Mouse (Mus musculus) CH12.LX (cell line): ENCODE data around the gene Rfc4. TPM values are rescaled to one million over a fixed set of nuclear protein-coding genes. Genes with fewer than 3 reads are reported as not detected.

Experiments used
- DNase-seq: peaks from one replicate; pipeline ENCODE4 v3.0.0-alpha.2; 2013; ENCODE audit errors: extremely low read depth
- H3K27ac ChIP-seq: 2 replicates; pipeline ENCODE4 v1.5.1; 2012; ENCODE audit warnings: low read depth, mild to moderate bottlenecking, control low read depth, moderate library complexity; ENCODE audit not compliant: insufficient read depth
- H3K27me3 ChIP-seq: replicated peaks from 2 replicates; pipeline ENCODE3; 2012; ENCODE audit warnings: inconsistent platforms
- H3K36me3 ChIP-seq, 2 experiments: replicated peaks in 1 of 2; 2 replicates each; pipeline versions ENCODE3 to v1.6.1; 2012; ENCODE audit warnings: inconsistent platforms in 1 of 2, low read length in 1 of 2, mild to moderate bottlenecking in 1 of 2, mixed read lengths in 1 of 2, moderate library complexity in 1 of 2; ENCODE audit not compliant: control insufficient read depth in 1 of 2, insufficient read depth in 1 of 2
- H3K4me1 ChIP-seq, 2 experiments: 2 replicates each; pipeline ENCODE4 v1.6.1; 2012; ENCODE audit warnings: inconsistent platforms in 1 of 2, moderate library complexity in 1 of 2; ENCODE audit not compliant: insufficient read depth in 2 of 2, control insufficient read depth in 1 of 2
- H3K4me2 ChIP-seq: 2 replicates; pipeline ENCODE4 v1.6.1; 2012; ENCODE audit warnings: low read depth, mild to moderate bottlenecking, control low read depth; ENCODE audit not compliant: poor library complexity, insufficient read depth, severe bottlenecking
- H3K4me3 ChIP-seq, 3 experiments: fragments of 150-350 bp in 1 of 3; sonication (generic) in 1 of 3; replicated peaks in 1 of 3; 2 replicates each; pipeline versions ENCODE3 to v1.5.1; 2011 to 2012; ENCODE audit warnings: low read depth in 2 of 3, low read length in 2 of 3, mild to moderate bottlenecking in 2 of 3, moderate library complexity in 2 of 3, control low read depth in 1 of 3, improper control_type of control experiment in 1 of 3, inconsistent platforms in 1 of 3, mixed read lengths in 1 of 3; ENCODE audit not compliant: poor library complexity in 1 of 3
- H3K79me2 ChIP-seq: replicated peaks from 2 replicates; pipeline ENCODE4 v1.6.1; 2012; ENCODE audit warnings: mild to moderate bottlenecking, moderate library complexity; ENCODE audit not compliant: control insufficient read depth, poor library complexity, insufficient read depth, severe bottlenecking; ENCODE audit errors: extremely low read depth
- H3K9ac ChIP-seq: 2 replicates; pipeline ENCODE4 v1.6.1; 2012; ENCODE audit warnings: low read depth, mild to moderate bottlenecking, control low read depth, moderate library complexity; ENCODE audit not compliant: insufficient read depth
- H3K9me3 ChIP-seq: replicated peaks from 2 replicates; pipeline ENCODE3; 2012; ENCODE audit warnings: low read length, inconsistent platforms, mixed read lengths
- BHLHE40 ChIP-seq: IDR thresholded peaks from 2 replicates; pipeline ENCODE4 v1.6.1; 2011; ENCODE audit warnings: mild to moderate bottlenecking, low read depth, low read length, improper control_type of control experiment
- EP300 ChIP-seq: IDR thresholded peaks from 2 replicates; pipeline ENCODE4 v1.6.1; 2011; ENCODE audit warnings: low read length, improper control_type of control experiment
- ETS1 ChIP-seq: conservative IDR thresholded peaks from 2 replicates; pipeline ENCODE4 v1.6.1; 2012; ENCODE audit warnings: low read depth, mild to moderate bottlenecking, inconsistent platforms, low read length, improper control_type of control experiment, moderate library complexity
- IRF4 ChIP-seq: IDR thresholded peaks from 2 replicates; pipeline ENCODE4 v1.6.1; 2014; ENCODE audit warnings: low read depth, mild to moderate bottlenecking, inconsistent platforms, low read length, improper control_type of control experiment
- JUND ChIP-seq: conservative IDR thresholded peaks from 2 replicates; pipeline ENCODE4 v1.6.1; 2011; ENCODE audit warnings: low read depth, low read length, improper control_type of control experiment
- KAT2A ChIP-seq: IDR thresholded peaks from 2 replicates; pipeline ENCODE4 v1.6.1; 2012; ENCODE audit warnings: low read length, improper control_type of control experiment, inconsistent platforms; ENCODE audit not compliant: insufficient replicate concordance
- MAFK ChIP-seq: IDR thresholded peaks from 2 replicates; pipeline ENCODE4 v1.6.1; 2011; ENCODE audit warnings: low read length, improper control_type of control experiment; ENCODE audit not compliant: insufficient replicate concordance
- MAX ChIP-seq: IDR thresholded peaks from 2 replicates; pipeline ENCODE4 v1.6.1; 2011; ENCODE audit warnings: low read length, improper control_type of control experiment
- MAZ ChIP-seq: IDR thresholded peaks from 2 replicates; pipeline ENCODE4 v1.6.1; 2012; ENCODE audit warnings: low read depth, mild to moderate bottlenecking, inconsistent platforms, low read length, improper control_type of control experiment, moderate library complexity
- NELFE ChIP-seq: IDR thresholded peaks from 2 replicates; pipeline ENCODE4 v1.6.1; 2011; ENCODE audit warnings: low read depth, low read length, improper control_type of control experiment
- NRF1 ChIP-seq: IDR thresholded peaks from 2 replicates; pipeline ENCODE4 v1.6.1; 2014; ENCODE audit warnings: low read depth, mild to moderate bottlenecking, inconsistent platforms, low read length, improper control_type of control experiment, moderate library complexity
- PAX5 ChIP-seq: IDR thresholded peaks from 2 replicates; pipeline ENCODE4 v1.6.1; 2012; ENCODE audit warnings: low read length, inconsistent platforms, mixed read lengths
- RCOR1 ChIP-seq: conservative IDR thresholded peaks from 2 replicates; pipeline ENCODE4 v1.6.1; 2012; ENCODE audit warnings: low read depth, mild to moderate bottlenecking, inconsistent platforms, low read length, improper control_type of control experiment
- SIN3A ChIP-seq: IDR thresholded peaks from 2 replicates; pipeline ENCODE4 v1.6.1; 2012; ENCODE audit warnings: low read length, improper control_type of control experiment, inconsistent platforms
- TCF12 ChIP-seq: IDR thresholded peaks from 2 replicates; pipeline ENCODE4 v1.6.1; 2014; ENCODE audit warnings: low read depth, mild to moderate bottlenecking, inconsistent platforms, low read length, improper control_type of control experiment
- USF1 ChIP-seq: IDR thresholded peaks from 2 replicates; pipeline ENCODE4 v1.6.1; 2014; ENCODE audit warnings: low read depth, mild to moderate bottlenecking, inconsistent platforms, low read length, improper control_type of control experiment
- USF2 ChIP-seq: conservative IDR thresholded peaks from 2 replicates; pipeline ENCODE4 v1.6.1; 2011; ENCODE audit warnings: low read depth, low read length, improper control_type of control experiment
- ZC3H11A ChIP-seq: IDR thresholded peaks from 2 replicates; pipeline ENCODE4 v1.6.1; 2012; ENCODE audit warnings: low read depth, mild to moderate bottlenecking, inconsistent platforms, low read length, improper control_type of control experiment
- ZKSCAN1 ChIP-seq: IDR thresholded peaks from 2 replicates; pipeline ENCODE4 v1.6.1; 2012; ENCODE audit warnings: low read depth, inconsistent platforms, low read length, improper control_type of control experiment, borderline replicate concordance
- ZNF384 ChIP-seq: IDR thresholded peaks from 2 replicates; pipeline ENCODE4 v1.6.1; 2012; ENCODE audit warnings: low read depth, low read length, improper control_type of control experiment, inconsistent platforms
- dilution Hi-C: fragments of 300-500 bp; cut with MboI; formaldehyde crosslinking; loops from 2 replicates; pipeline ENCODE4 v1.14.3; 2020; ENCODE audit warnings: low sequenced_read_pairs; ENCODE audit not compliant: extremely low pct_unique_long_range_greater_than_20kb, extremely low pct_ligation_motif_present
- in situ Hi-C: fragments of 300-500 bp; cut with MboI; formaldehyde crosslinking; loops from 3 replicates; pipeline ENCODE4 v1.14.3; 2019; ENCODE audit warnings: low sequenced_read_pairs, low pct_ligation_motif_present, low pct_unique_long_range_greater_than_20kb, mixed read lengths
- polyA plus RNA-seq: library from polyadenylated mRNA; unstranded; fragments of >175 nt; gene quantifications from 2 replicates; pipeline ENCODE4 v1.2.1, GENCODE M21; 2012; ENCODE audit warnings: low read depth; ENCODE audit not compliant: insufficient read length
- total RNA-seq, 2 experiments: library from RNA; depleted of rRNA; stranded (reverse); fragments of 300-350 nt in 1 of 2; fragments of >200 nt in 1 of 2; gene quantifications; 2 replicates each; pipeline ENCODE4 v1.2.3; 2012 to 2014

The Rfc4 gene
- total and polyA plus RNA-seq, 3 experiments: 74.6 to 191 (median 121) TPM

- TF ChIP-seq USF1 (no peak), NELFE (no peak), MAFK (peak; percentile 87; the same call in 1 of the 2 replicates), MAX (no peak), ZNF384 (peak; percentile 93)
These were observed 16.8 kb upstream of the Rfc4 start (continued) for GRCm38 (mm10) chr16:23144326-23144725.

- Histone ChIP-seq H3K4me2 (peak overlapping the region; percentile 16), H3K27me3 (no peaks in the 10 kb centered on the region), H3K9me3 (no peaks in the 10 kb centered on the region), H3K4me3 (no peak overlapping the region), H3K27ac (no peak overlapping the region), H3K4me1 (peaks cover 14 to 67% of the 10 kb centered on the region in 2 experiments; a peak in 3 of 4 replicates), H3K9ac (no peak overlapping the region), H3K79me2 (no peaks in the 10 kb centered on the region), H3K36me3 (no peaks in the 10 kb centered on the region)
- peak; percentile 85 for DNase-seq
- TF ChIP-seq KAT2A: no peak
- no peak for TF ChIP-seq TCF12
- peak; percentile 67 for TF ChIP-seq EP300
- no peak for TF ChIP-seq NRF1
- TF ChIP-seq PAX5: no peak
- no peak for TF ChIP-seq ZC3H11A
- TF ChIP-seq BHLHE40: no peak; the same call in 1 of the 2 replicates
- no peak for TF ChIP-seq USF2
- TF ChIP-seq SIN3A: no peak
- TF ChIP-seq ETS1: peak; percentile 24; the same call in 1 of the 2 replicates
- TF ChIP-seq RCOR1: no peak
- no peak for TF ChIP-seq NELFE
- TF ChIP-seq JUND: no peak
- TF ChIP-seq ZKSCAN1: no peak
- no peak for TF ChIP-seq MAZ
- 0 out of 2 replicates have a peak, but pooled peaks have one; percentile 8 for TF ChIP-seq MAFK
- peak; percentile 32; the same call in 1 of the 2 replicates for TF ChIP-seq IRF4
- dilution Hi-C loops: no loop called here
- in situ Hi-C loops: loop anchor here (10.0 kb wide), 1 partner anchor 294 kb away; no protein-coding TSS in a partner anchor
These were observed 13.4 kb upstream of the Rfc4 start for GRCm38 (mm10) chr16:23140911-23141310.
